Mouse (Mus musculus) right cerebral cortex, postnatal 25 days (tissue): ENCODE data around the gene Evx1.
A peak's percentile ranks its signal among the peaks of the same experiment; 100 is the strongest.

Experiments
- DNase-seq: peaks from one replicate; pipeline ENCODE4 v3.0.0; 2022

The Evx1 gene

DNA sequence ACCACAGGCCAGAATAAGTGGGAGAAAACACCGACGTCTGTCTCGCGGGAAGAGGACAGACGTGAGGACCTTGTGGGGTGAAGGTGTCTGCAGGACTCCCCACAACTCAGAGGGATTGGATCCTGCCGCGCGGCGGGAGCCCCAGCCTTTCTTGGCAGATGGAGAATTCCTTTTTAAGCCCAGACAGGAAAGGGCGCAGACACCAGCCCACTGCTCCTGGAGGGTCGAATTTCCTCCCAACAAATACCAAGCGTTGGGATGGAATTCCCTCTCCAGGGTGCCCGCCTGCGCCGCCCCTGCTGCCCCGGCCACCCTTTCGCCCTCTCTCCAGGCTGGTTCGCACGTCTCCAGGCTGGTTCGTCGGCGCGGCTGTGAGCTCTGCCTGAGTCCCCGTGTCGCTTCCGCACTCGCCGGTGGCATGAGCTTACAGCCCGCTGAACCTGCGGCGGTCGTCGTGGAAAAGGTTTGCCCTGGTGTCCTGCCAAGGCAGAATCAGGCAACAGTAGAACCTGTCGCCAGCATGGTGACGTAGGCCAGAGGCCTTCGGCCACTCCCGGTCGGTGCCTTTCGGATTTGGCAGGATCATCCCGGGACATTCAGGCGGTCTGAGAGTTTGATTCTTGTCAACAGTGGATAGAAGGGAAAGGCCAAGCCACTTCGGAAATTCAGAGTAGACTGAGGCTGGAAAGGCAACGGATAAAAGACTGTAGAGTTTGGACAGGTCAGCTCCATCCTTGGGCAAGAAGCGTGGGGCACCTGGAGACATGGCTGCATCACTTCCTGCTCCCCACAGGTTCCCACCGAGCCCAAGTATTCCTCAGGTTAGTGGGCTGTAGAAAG is 22.1 kb upstream of the Evx1 start:
- no peak for DNase-seq

DNA sequence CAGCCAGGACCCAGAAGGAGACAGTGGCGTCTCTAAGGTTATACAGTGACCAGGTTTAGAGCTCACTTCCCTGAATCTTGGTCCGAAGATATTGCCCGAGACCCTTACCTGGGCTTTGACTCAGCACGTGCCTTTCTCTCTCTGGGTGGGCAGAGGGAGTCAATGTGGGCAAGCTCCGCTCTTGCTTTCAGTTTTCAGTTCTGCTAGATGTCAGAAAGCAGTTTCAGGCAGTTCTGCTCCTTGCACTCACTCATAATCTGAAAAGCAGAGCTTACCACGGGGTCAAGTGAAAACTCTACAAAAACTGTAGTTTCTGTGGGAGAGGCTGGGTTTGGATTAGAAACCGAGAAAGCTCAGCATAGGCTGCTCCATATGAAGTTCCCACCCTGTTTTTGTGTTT is 21.0 kb upstream of the Evx1 start:
- no peak for DNase-seq

DNA sequence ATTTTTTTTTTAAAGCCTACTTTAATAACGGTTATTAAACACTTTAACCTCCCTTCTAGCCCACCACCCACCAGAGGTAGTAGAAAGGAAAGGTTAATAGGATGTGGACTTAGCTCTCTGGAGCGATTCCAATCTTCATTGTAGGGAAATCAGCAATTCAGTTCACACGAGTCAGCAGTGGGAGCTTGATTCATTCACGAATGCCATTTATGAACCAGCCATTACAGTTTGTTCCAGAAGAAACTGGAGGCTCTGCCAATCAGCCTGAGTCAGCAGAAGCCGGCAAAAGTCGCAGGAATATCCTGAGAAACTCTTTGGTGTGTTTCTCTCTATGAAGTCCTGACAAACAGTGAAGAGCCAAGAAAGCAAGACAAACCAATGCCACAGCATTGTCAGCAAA is 18.7 kb upstream of the Evx1 start:
- no peak for DNase-seq

DNA sequence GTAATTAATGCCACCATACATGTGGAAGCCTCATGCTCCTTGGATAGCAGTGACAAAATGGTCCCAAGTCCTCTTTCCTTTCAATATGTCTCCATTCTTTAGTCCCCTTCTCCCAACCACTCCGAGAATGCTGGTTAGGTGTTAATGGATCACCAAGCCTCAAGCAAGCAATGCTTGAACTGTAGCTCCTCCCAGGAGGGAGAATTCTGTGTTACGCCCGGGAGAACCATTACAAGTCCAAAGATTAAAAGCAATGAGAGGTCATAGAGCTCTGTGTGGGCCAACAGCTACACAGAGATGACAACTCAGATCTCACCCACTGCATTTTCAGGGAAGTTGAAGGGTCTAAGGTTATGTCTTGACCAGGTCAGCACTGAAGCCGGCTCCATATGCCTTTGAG is 14.8 kb upstream of the Evx1 start:
- no peak for DNase-seq

DNA sequence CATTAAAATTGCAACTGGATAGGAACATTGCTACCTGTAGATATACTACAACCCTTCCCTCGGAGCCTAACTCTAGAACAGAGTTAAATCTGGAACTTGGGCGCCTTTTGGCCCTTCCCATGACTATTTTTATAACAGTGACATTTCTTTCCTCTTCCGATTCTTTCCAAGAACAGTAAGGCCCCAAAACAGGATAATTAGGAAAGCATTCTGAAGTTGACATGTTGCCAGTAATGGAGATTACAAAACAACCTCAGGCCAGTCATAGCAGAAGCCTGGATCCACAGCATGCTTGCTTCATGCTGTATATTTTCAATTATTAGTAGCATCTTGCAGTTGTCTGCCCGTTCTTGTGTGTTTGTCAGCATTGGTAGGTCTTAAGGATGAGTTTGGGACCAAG is 12.5 kb upstream of the Evx1 start:
- DNase-seq, result no peak

DNA sequence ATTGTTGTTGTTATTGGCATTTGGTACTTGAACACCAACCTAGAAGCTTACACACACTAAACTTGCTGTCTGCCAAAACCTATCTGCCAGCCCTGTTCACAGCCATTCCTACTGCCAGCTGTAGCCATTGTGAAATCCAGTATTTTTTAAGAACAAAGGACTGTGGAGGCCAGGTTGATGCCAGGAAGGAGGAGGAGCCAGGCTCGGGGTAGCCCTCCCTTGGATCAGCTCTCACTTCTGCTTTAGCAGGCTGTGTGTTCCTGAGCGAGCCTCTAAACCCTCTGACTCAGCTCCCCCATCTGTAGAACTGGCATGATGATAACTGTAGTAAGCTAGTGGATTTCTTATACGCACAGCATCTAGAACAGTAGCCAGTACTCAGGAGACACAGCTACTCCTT is 9.9 kb upstream of the Evx1 start:
- no peak for DNase-seq

DNA sequence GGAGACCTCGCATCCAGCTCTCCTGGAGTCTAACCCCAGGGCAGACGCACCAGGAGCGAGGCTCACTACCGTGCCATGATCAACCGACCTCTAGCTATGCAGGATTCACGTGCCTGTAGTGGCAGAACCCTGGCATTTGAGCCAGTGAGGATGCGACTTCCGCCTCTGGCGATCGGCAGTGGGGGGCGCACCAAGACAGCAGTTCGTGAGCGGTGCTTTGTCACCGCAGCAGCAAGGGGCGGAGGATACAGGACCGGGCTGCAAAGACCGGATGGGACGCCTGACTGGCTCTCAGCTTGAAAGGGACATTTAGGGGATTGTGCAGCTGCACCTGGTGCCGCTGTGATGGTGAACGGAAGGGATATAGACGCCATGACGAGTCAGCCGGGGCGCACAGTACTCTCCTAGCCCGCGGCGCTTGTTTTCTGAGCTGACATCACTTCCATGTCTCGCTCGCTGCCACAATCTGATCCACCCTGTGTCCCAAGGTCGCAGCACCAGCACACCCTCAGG is 7.4 kb upstream of the Evx1 start:
- DNase-seq, result peak; percentile 68

DNA sequence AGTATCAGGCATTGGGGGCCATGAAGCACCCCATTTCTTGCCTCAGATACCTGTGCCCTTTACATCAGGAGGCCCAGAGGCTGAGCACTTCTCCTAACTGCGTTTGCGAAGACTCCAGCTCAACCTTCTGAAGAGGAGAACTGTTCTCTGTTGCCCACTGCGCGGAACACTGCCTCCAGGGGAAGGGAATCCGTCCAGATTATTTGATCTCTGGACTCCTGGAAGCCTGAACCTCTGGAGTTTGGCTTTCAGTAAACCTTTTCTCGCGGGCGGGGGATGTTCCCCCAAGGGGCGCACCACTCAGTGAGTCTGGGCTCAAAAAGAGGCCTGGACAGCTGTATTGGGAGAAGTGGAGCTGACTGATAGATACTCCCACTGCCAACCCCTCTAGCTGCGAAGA is 3.5 kb upstream of the Evx1 start:
- DNase-seq, result no peak

DNA sequence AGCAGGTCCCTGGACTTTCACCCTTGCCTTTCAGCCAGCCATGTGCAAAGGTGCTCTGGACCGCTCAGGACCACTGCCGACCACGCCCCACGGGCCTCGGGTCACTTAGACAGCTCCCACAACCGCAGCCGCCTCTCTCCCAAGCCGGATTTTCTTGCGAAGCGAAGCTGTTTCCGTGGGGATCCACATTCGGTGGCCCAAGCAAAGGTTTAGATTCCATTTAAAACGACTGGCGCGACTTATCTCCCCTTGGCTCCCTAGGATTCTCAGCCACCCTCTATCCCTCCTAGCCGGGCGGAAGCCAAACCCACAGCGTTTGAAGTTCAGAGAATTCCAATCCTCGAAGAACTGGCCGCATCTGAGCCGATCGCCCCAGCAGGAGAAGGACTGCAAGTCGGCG is 2.9 kb upstream of the Evx1 start:
- DNase-seq, result peak; percentile 20

DNA sequence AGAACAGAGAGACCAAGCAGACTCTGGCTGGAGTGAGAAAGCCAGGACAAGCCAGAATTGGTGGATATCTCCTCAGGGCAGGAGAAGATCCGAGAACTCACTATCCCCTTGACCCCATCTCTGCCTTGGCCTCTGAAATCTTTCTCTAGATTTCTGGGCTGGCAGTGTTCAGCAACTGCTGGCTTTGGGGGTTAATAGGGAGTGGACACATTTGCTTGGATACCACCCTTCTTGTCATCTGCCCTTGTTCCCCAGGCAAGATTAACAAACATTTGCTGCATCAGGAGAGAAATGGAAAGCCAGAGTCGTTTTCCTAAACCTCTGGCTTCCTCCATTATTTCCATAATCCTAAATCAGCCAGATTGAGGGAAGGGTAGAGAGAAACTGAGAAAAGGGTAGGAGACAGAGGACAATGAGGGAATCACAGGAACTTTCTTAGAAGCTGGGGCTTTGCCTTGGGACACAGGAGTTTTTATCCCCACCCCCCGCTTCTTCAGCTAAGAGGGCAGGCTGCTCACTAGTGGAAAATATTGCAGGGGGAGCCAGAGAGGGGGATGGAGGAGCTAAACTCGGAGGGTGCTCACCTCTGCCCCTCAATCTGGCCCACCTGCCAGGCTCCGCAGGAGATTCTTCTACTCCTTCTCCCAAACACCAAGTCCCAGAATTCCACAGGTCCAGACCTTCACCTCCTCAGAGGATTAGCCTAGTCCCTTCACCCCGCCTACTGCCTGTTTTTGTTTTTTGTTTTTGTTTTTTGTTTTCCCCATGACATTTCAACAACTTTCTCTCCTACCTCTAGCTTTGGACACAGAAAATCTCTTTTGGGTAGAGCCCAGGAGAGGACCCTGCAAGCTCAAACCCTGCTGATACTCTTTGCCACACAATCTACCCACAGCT is 1.4 kb upstream of the Evx1 start:
- DNase-seq, result no peak

DNA sequence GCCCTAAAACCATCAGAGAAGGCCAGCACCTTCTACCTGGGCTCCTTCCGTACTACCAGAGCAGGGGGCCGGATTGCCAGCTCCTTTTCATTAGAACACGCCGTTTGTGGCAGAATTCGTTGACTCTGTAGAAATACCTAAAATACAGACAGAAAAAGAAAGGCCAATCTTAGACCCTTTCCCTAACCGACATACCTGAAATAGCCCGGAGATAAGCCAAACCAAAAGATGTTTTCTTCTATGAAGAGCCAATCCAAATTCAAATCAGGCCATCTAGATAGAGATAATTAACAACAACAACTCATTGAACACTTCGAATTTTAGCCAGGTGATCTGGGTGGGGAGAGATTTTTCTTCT is 761 bp upstream of the Evx1 start:
- DNase-seq, result no peak

DNA sequence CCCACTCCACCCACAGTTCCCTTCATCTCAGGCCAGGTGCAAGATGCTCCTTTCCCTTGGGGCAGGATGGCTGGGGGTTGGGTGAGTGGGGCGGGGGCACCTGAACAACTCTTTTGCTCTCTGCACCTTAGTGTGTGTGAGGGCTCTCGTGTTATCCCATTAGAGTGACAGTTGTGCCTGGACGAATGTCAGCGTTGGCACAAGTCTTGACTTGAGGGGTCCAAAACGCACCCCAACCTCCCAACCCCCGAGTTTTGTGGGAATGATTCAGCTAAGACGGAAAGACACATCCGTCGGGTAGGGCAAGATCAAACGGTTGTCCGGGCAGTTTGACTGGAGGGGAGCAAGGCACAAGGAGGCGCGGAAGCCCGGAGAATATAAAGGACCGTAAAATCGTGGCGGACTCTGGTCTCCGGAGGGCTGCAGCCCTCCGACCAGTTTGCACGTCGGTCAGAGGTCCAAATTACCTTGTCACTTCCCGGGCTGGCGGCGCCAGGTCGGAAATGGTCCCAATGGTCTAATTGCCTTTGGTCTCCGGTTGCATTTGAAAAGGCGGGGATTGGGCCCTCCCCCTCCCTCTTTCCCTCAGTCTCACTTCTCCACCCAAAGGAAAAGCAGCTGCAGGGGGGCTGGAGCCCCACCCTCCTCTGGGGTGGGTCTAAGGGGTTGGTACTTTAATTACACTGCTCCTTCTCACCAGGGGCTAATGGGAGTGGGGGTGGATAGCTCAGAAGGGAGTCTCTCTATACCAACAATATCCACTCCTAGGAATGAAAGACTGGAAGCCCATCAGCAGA is 1.2 kb downstream of the Evx1 start:
- no peak for DNase-seq

DNA sequence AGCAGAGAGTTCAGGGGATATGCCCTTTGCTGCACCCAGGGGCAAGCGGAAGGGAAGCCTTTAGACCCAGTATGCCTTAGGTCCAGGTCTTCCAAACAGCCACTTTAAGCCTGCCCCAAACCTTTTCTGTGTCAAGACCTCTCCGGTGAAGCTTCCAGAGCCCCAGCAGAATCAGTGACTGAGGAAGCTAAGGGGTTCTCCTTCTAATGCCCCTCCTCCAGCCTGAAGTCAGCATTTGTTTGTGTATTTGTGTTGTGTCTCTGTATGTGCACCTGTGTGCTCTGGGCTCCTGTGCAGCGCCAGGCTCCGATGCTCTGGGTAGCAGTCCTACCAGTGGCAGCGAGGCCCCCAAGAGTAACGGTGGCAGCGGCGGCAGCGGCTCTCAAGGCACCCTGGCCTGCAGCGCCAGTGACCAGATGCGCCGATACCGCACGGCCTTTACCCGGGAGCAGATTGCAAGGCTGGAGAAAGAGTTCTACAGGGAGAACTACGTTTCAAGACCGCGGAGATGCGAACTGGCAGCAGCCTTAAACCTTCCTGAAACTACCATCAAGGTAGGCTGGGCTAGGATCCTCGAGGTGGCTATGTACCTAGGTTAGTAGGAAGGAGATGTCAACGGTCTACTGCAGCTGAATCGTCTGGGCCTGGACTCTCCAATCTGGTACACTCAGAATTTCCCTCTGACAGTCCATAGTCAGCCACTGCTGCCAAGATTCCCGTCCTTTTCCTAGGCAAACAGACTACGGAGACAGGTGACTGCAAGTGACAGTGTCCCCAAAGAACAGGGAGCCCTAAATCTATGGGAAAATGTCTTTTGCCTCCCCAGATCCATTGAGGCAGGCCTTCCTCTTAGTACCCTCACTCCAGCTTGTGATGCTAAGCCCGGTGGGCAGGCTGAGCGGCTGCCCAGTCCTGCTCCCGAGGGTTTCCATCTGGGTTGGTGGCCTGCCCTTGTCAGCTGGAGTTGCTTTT is 2.4 kb downstream of the Evx1 start:
- DNase-seq, result peak; percentile 8

DNA sequence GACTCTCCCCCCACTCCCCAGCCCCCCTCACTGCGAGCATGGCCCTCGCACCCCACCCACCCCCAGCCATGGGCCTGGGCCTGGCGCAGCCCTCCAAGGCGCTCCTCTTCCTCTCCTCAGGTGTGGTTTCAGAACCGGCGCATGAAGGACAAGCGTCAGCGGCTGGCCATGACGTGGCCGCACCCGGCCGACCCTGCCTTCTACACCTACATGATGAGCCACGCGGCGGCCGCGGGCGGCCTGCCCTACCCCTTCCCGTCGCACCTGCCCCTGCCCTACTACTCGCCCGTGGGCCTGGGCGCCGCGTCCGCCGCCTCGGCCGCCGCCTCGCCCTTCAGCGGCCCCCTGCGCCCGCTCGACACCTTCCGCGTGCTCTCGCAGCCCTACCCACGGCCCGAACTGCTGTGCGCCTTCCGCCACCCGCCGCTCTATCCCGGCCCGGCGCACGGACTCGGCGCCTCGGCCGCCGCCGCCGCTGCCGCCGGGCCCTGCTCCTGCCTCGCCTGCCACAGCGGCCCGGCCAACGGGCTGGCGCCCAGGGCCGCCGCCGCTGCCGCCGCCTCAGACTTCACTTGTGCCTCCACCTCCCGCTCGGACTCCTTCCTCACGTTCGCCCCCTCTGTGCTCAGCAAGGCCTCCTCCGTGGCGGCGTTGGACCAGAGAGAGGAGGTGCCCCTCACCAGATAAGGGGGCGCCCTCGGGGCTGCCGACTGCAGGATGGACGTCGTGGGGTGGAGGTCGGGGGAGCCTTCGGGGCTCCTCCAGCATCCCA is 3.3 kb downstream of the Evx1 start:
- no peak for DNase-seq

DNA sequence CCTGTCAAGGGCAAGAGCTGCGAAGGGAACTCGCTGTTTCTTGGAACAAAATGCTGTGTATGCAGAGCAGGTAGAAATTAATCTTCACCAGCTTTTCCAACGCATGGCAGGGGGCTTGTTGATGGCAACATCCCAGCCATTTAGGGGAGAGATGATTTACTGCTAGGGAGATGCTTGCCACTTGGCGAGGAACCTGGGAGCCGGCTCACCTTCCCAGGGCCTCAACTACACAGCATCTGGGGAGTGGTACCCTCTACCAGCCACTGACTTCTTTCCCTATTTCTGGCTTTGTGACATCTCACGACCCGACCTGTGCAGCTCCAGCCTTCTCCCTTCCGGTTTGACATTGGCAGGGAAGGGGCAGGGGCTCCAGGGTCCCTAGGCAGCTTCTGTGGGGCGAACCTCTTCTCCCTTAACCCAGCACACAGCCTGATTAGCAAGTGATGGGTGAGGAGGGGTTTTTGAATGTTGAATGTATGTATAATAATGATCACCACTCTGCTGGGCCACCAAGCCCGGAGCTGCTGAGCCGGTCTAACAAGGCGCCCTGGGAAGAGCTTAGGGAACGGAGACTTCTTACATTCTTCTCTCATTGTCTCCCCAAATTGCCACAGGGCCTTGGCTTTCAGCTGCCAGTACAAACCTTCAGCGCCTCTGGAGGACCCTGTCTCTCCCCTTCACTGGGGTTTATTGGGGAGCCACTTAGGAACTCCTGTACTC is 4.3 kb downstream of the Evx1 start:
- DNase-seq, result no peak

DNA sequence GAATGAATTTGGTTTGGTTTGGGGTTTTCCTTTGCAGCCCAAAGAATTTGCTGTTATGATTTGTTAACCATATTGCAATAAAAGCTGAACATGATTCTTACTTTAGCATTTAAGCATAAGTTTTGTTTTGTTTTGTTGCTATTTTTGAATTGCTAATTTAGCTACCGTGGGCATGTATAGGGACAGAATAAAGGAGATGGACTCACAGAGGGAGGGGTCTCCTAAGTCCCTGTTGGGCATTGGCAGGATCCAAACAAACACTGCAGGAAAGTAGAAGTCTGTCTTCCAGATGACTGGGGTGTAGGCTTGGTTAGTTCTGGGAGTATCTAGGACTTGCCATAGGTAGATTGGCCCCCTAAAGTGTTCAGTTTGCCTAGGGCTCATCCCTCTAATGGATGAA is 5.0 kb downstream of the Evx1 start:
- DNase-seq, result no peak

DNA sequence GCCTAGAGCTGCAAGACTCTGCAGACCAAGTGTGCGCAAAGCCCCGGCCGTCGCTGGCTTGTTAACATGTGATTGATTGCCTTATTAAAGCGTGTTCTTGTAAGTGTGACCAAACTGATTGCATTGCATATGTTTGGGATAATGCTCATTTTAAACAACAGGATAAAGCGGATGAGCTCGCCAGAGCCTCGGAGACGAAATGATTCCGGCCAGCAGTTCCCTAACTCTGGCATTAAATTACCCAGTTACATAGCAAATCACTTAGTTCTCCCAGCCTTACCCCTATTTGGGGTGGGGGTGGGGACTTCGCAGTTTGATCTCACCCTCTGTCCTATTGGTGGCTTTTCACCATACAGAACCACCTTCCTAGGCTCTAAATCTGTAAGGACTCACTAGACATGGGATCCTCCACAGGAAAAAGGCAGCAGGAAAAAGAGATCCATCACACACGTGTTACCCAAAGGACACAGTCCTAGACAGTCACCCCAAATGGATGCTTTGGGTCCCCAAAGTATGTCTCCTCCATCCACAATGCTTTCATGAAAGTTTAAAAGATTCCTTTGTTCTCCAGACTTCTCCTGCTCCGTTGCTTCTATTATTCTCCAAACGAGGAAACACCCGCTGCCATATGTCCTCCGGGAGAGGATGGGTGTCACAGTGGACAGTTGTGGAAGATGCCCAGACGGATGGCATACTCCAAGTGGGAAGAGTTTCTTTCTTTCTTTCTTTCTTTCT is 6.8 kb downstream of the Evx1 start:
- peak; percentile 5 for DNase-seq

DNA sequence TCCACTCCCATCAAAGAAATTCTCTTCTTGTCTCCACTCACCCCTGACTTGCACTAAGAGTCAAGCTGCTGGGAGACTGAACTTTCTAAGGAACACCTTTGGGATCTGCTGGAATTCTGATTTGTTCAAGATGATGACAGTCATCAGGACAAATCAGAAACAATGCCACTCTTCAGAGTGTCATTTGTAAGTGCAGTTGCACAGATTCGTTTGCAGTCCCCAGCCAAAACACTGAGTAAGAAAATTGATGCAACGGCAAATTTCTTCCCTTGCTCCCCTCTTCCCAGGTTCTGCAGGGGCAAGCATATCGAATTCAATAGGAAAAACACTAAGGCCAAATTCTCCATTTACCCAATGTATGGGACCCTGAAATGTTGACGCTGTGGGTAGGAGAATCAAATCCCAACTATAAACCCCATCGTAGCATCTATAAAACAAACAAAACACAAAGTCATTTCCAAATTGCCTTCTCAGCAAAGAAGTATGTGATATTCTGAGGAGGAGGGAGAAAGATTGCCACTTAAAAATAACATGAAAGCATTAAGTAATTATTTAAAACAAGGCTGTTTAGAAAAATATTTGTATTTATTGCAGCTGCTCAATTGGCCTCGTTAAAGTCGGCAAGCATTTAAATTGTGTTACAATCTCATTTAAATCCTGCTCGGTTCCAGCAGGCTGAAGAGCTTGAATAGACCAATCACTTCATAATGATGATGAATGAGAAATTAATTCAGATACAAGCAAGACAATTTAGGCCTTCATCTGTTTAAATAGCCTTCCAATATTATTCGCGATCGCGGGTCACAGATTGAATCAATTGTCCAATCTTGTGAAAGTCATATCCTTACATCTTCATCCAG is 7.9 kb downstream of the Evx1 start:
- peak; percentile 16 for DNase-seq

DNA sequence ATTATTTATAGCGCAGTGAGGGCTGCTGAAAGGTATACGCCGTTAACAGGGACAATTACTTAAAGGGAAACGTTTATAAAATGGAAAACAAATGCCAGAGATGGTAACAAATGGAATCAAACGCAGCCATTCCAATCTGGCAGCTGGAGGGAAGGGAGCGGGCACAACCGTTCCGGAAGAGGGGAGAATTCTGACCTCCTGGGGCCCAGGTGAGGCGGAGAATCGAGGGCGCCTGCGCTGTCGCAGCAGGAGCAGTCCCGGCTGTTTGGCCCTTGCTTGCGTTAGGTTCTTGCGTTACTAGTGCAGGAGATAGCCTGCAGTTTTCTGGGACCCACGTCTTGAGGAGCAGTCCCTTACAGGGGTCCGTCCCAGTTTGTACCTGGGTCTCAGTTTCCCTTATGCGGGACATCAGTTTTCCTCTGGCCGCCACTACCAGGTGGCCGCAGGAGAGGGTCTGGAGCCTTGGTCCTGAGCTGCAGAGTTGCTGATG is 8.6 kb downstream of the Evx1 start:
- no peak for DNase-seq
